Mouse (Mus musculus): ENCODE data around the gene Icmt. TPM values are rescaled to one million over a fixed set of nuclear protein-coding genes. Genes with fewer than 3 reads are reported as not detected.

Gene Icmt
- 19.9 TPM for polyA plus RNA-seq (2015; fragmentation: Illumina TruSeq; extraction: RNeasy Lipid Tissue Mini Kit (QIAGEN cat#74804); ENCODE audit: insufficient read depth, low replicate concordance)

GRCm38 (mm10) chr4:152296874-152297861 lies at the start of gene Icmt:
Gene Icmt (plus strand): TSS chr4:152297227.

GRCm38 (mm10) chr4:152273621-152274236 lies 23.3 kb upstream of the Icmt start, which contains the start of gene Gpr153:
Gene Gpr153 (plus strand): TSS chr4:152274232.

GRCm38 (mm10) chr4:152291562-152291961 lies 5.5 kb upstream of the Icmt start, which contains the start of gene Hes3:
Gene Hes3 (minus strand): TSS chr4:152291662.

GRCm38 (mm10) chr4:152318517-152319234 lies 21.6 kb downstream of the Icmt start, which contains the start of gene Rnf207:
Gene Rnf207 (minus strand): TSS chr4:152318993.

GRCm38 (mm10) chr4:152325574-152326411 lies 28.8 kb downstream of the Icmt start, which contains the start of gene Rpl22:
Gene Rpl22 (plus strand): TSS chr4:152325742.

GRCm38 (mm10) chr4:152338419-152339292 lies 41.6 kb downstream of the Icmt start, which contains the start of gene Chd5:
Gene Chd5 (plus strand): TSS chr4:152338651.

Other genes with a start within 250 kb of the Icmt start
- gene Plekhg5, start 224.7 kb upstream of the Icmt start, polyA plus RNA-seq (2015; fragmentation: Illumina TruSeq; extraction: RNeasy Lipid Tissue Mini Kit (QIAGEN cat#74804); ENCODE audit: insufficient read depth, low replicate concordance) = 1.6 TPM
- gene Tnfrsf25, start 181.3 kb upstream of the Icmt start, polyA plus RNA-seq (2015; fragmentation: Illumina TruSeq; extraction: RNeasy Lipid Tissue Mini Kit (QIAGEN cat#74804); ENCODE audit: insufficient read depth, low replicate concordance) = 5.4 TPM
- 0.79 TPM for gene Espn, start 144.9 kb upstream of the Icmt start, polyA plus RNA-seq (2015; fragmentation: Illumina TruSeq; extraction: RNeasy Lipid Tissue Mini Kit (QIAGEN cat#74804); ENCODE audit: insufficient read depth, low replicate concordance)
- 0.08 TPM for gene Hes2, start 138.4 kb upstream of the Icmt start, polyA plus RNA-seq (2015; fragmentation: Illumina TruSeq; extraction: RNeasy Lipid Tissue Mini Kit (QIAGEN cat#74804); ENCODE audit: insufficient read depth, low replicate concordance)
- 10.9 TPM for gene Acot7, start 119.1 kb upstream of the Icmt start, polyA plus RNA-seq (2015; fragmentation: Illumina TruSeq; extraction: RNeasy Lipid Tissue Mini Kit (QIAGEN cat#74804); ENCODE audit: insufficient read depth, low replicate concordance)
- gene Gpr153, start 23.0 kb upstream of the Icmt start, polyA plus RNA-seq (2015; fragmentation: Illumina TruSeq; extraction: RNeasy Lipid Tissue Mini Kit (QIAGEN cat#74804); ENCODE audit: insufficient read depth, low replicate concordance) = 2.8 TPM
- gene Hes3, start 5.6 kb upstream of the Icmt start, polyA plus RNA-seq (2015; fragmentation: Illumina TruSeq; extraction: RNeasy Lipid Tissue Mini Kit (QIAGEN cat#74804); ENCODE audit: insufficient read depth, low replicate concordance) = not detected
- not detected for gene Rnf207, start 21.8 kb downstream of the Icmt start, polyA plus RNA-seq (2015; fragmentation: Illumina TruSeq; extraction: RNeasy Lipid Tissue Mini Kit (QIAGEN cat#74804); ENCODE audit: insufficient read depth, low replicate concordance)
- 1,802 TPM for gene Rpl22, start 28.5 kb downstream of the Icmt start, polyA plus RNA-seq (2015; fragmentation: Illumina TruSeq; extraction: RNeasy Lipid Tissue Mini Kit (QIAGEN cat#74804); ENCODE audit: insufficient read depth, low replicate concordance)
- 0.06 TPM for gene Chd5, start 41.4 kb downstream of the Icmt start, polyA plus RNA-seq (2015; fragmentation: Illumina TruSeq; extraction: RNeasy Lipid Tissue Mini Kit (QIAGEN cat#74804); ENCODE audit: insufficient read depth, low replicate concordance)
- gene Nphp4, start 179.5 kb downstream of the Icmt start, polyA plus RNA-seq (2015; fragmentation: Illumina TruSeq; extraction: RNeasy Lipid Tissue Mini Kit (QIAGEN cat#74804); ENCODE audit: insufficient read depth, low replicate concordance) = 0.37 TPM
- gene Kcnab2, start 180.6 kb downstream of the Icmt start, polyA plus RNA-seq (2015; fragmentation: Illumina TruSeq; extraction: RNeasy Lipid Tissue Mini Kit (QIAGEN cat#74804); ENCODE audit: insufficient read depth, low replicate concordance) = 40.7 TPM

All from spleen, adult 10 weeks (tissue).